ENCODE assay signal across 21 mouse cellular contexts in the genomic region with DNA sequence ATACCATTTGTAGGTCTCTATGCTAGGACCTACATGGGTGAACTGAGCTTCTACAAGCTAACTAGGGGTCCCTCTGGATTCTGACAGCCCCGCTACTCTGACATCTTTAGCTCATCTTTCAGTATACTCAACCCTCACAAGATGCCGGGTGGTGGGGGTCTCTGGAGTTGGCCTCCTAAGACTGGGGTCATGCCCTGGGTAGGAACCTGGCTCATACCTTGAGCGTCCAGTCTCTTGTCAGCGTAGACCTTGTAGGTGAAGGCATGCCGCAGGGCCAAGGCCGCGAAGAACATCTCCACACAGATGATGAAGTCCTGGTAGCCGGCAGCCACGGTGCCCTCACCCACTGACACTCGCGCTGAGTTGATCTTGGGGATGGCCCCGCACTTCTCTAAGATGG. TPM values are rescaled to one million over a fixed set of nuclear protein-coding genes. Genes with fewer than 3 reads are reported as not detected.
DNase-seq lines count a peak whose midpoint lies in the region; ATAC-seq and TF ChIP-seq lines count a peak whose summit lies in the region.
"Had no signal": no experiment of that assay in that cellular context is flagged by ENCODE, and none has a peak within 500 bp of the region (broad histone marks: within the 10 kb centered on the region; RNA-seq: fewer than 3 reads in every experiment).

No protein-coding gene starts in this region.

- ATAC-seq in embryonic facial prominence, embryonic 12.5 days (ENCODE audit: insufficient number of reproducible peaks, insufficient read depth, low FRiP score, low TSS enrichment) = no peak
- ATAC-seq: activated CD4-positive, CD25-positive, alpha-beta regulatory T cell, adult 4 months; CD4-positive, CD25-positive, alpha-beta regulatory T cell, adult 4 months; Patski had no signal

- no peak overlapping the region for H3K4me2 ChIP-seq in embryonic facial prominence, embryonic 12.5 days (replicated peaks)

- no peak overlapping the region for H3K4me3 ChIP-seq in embryonic facial prominence, embryonic 12.5 days
- H3K4me3 ChIP-seq in embryonic facial prominence, embryonic 10.5 days = no peak overlapping the region
- H3K4me3 ChIP-seq in gastrocnemius, adult 2 months = no peak overlapping the region

- H3K27me3 ChIP-seq in embryonic facial prominence, embryonic 12.5 days = no peaks in the 10 kb centered on the region
- no peaks in the 10 kb centered on the region for H3K27me3 ChIP-seq in embryonic facial prominence, embryonic 10.5 days (replicated peaks; ENCODE audit: low read depth, poor library complexity, severe bottlenecking)
- H3K27me3 ChIP-seq: CH12.LX, Patski had no signal

- DNase-seq in embryonic facial prominence, embryonic 10.5 days (ENCODE audit: low spot score) = no peak
- peak; percentile 21 for DNase-seq in gastrocnemius, adult 2 months
- no peak for DNase-seq in gastrocnemius, adult 8-10 months (ENCODE audit: low spot score in 2 of 2)
- DNase-seq in heart, adult 11 months = peak; percentile 92
- DNase-seq in heart, adult 8-10 months (ENCODE audit: low spot score) = no peak
- DNase-seq: adrenal gland, adult 2 months; adrenal gland, adult 8-10 months; adrenal gland, postnatal 10 days; adrenal gland, postnatal 14 days; adrenal gland, postnatal 25 days; adrenal gland, postnatal 36 days; B cell, adult 2 months; cerebellum, adult 11 months; cerebellum, adult 11-12 months; cerebellum, adult 18-20 months had no signal

- peaks cover 10% of the 10 kb centered on the region for H3K4me1 ChIP-seq in embryonic facial prominence, embryonic 12.5 days
- H3K4me1 ChIP-seq in embryonic facial prominence, embryonic 10.5 days = peaks cover 43% of the 10 kb centered on the region

- intact Hi-C loops in gastrocnemius, adult 2 months (cut with DNase I) = no loop called here

- H3K9me3 ChIP-seq in embryonic facial prominence, embryonic 12.5 days = no peaks in the 10 kb centered on the region
- no peaks in the 10 kb centered on the region for H3K9me3 ChIP-seq in embryonic facial prominence, embryonic 10.5 days
- H3K9me3 ChIP-seq: G1E had no signal

- no peak overlapping the region for H3K9ac ChIP-seq in embryonic facial prominence, embryonic 12.5 days

- H3K27ac ChIP-seq in embryonic facial prominence, embryonic 12.5 days = 0 out of 2 replicates have a peak overlapping the region, but pooled peaks have one; percentile 36
- H3K27ac ChIP-seq in embryonic facial prominence, embryonic 10.5 days (replicated peaks) = no peak overlapping the region
- no peak overlapping the region for H3K27ac ChIP-seq in gastrocnemius, adult 2 months

- 95% methylated on average over 12 of the region's 12 CpGs for WGBS in embryonic facial prominence, embryonic 12.5 days
- WGBS in embryonic facial prominence, embryonic 10.5 days = 97% methylated on average over 12 of the region's 12 CpGs

- no peak for TF ChIP-seq CTCF in gastrocnemius, adult 2 months (IDR thresholded peaks at IDR 0.05)

- H3K36me3 ChIP-seq in embryonic facial prominence, embryonic 12.5 days = peaks cover 89% of the 10 kb centered on the region
- H3K36me3 ChIP-seq in embryonic facial prominence, embryonic 10.5 days (replicated peaks) = peaks cover 91% of the 10 kb centered on the region

RNA-seq across cellular contexts. Expression of a gene that starts 18.6 kb away (rescaled TPM):
- 1.8 and 1.9 TPM in 2 replicates for polyA plus RNA-seq in embryonic facial prominence, embryonic 12.5 days (2016; fragmentation: Nextera tagmentation; extraction: Ambion mirVana)
- 1.2 and 1.8 TPM in 2 replicates for polyA plus RNA-seq in embryonic facial prominence, embryonic 10.5 days (2016; fragmentation: Nextera tagmentation; extraction: Ambion mirVana)
- total RNA-seq in gastrocnemius, adult 2 months (2021) = 1 to 10 TPM; 4.0 to 8.8 TPM
- total RNA-seq in gastrocnemius, adult 8-10 months (2022) = 1 to 10 TPM; 2.4 to 6.3 (median 4.3) TPM
- 10 to 100 TPM in 2 of 4 experiments, 1 to 10 TPM in 2; 5.7 to 11.1 (median 9.9) TPM for total RNA-seq in heart, adult 8-10 months (2022)

RNA-seq across cellular contexts. Expression of a gene that starts 36.9 kb away (rescaled TPM):
- 13.3 and 15.4 TPM in 2 replicates for polyA plus RNA-seq in embryonic facial prominence, embryonic 12.5 days (2016; fragmentation: Nextera tagmentation; extraction: Ambion mirVana)
- polyA plus RNA-seq in embryonic facial prominence, embryonic 10.5 days (2016; fragmentation: Nextera tagmentation; extraction: Ambion mirVana) = 18.4 and 20.4 TPM in 2 replicates
- 10 to 100 TPM; 19.4 to 20.1 TPM for total RNA-seq in gastrocnemius, adult 2 months (2021)
- 10 to 100 TPM; 17.3 to 22.2 (median 18.0) TPM for total RNA-seq in gastrocnemius, adult 8-10 months (2022)
- 10 to 100 TPM; 11.6 to 15.6 (median 13.4) TPM for total RNA-seq in heart, adult 8-10 months (2022)

RNA-seq across cellular contexts. Expression of a gene that starts 38.3 kb away (rescaled TPM):
- 61.7 and 63.1 TPM in 2 replicates for polyA plus RNA-seq in embryonic facial prominence, embryonic 12.5 days (2016; fragmentation: Nextera tagmentation; extraction: Ambion mirVana)
- 57.7 and 58.9 TPM in 2 replicates for polyA plus RNA-seq in embryonic facial prominence, embryonic 10.5 days (2016; fragmentation: Nextera tagmentation; extraction: Ambion mirVana)
- total RNA-seq in gastrocnemius, adult 2 months (2021) = 10 to 100 TPM; 26.1 to 36.7 TPM
- 10 to 100 TPM; 18.6 to 28.1 (median 21.8) TPM for total RNA-seq in gastrocnemius, adult 8-10 months (2022)
- total RNA-seq in heart, adult 8-10 months (2022) = 10 to 100 TPM; 34.6 to 46.1 (median 39.0) TPM

Comparison
In these comparisons a context has a peak if more than half of its experiments do, and no peak if none do; other contexts are left out.
1. DNase-seq: peak in gastrocnemius, adult 2 months (single experiment) and heart, adult 11 months (single experiment); none in embryonic facial prominence, embryonic 10.5 days (single experiment), gastrocnemius, adult 8-10 months (0 of 2) and heart, adult 8-10 months (single experiment).